Mouse (Mus musculus): ENCODE measurements around the gene Emx1. TPM values are rescaled to one million over a fixed set of nuclear protein-coding genes. Genes with fewer than 3 reads are reported as not detected.
"Not testable (repeated sequence)": the region's sequence is repeated elsewhere in the genome, so short reads cannot be mapped to it uniquely, and the experiment has no call there.

The Emx1 gene
- polyA plus RNA-seq (2014; fragmentation: Nextera tagmentation; extraction: Ambion mirVana): 0.34 and 1.4 TPM in 2 replicates

- peak; percentile 69 for ATAC-seq (ENCODE audit: insufficient number of reproducible peaks, low FRiP score, low TSS enrichment, low read depth)
- H3K9ac ChIP-seq (ENCODE audit: low read length): no peak within 1 kb of the TSS
- under 1% methylated on average over 69 of the region's 81 CpGs for WGBS
These were observed at the start of gene Emx1 for GRCm38 (mm10) chr6:85187340-85188211. Gene Emx1 (plus strand): TSS chr6:85187438.

GRCm38 (mm10) chr6:85139534-85139933 is 47.7 kb upstream of the Emx1 start:
- Histone ChIP-seq H3K4me3 (ENCODE audit: low read depth, low read length) (no peak overlapping the region), H3K27ac (replicated peaks; ENCODE audit: low read depth, low read length) (no peak overlapping the region), H3K4me1 (ENCODE audit: control insufficient read depth, insufficient read depth, low read length) (no peaks in the 10 kb centered on the region), H3K27me3 (ENCODE audit: control insufficient read depth, insufficient read depth, low read length) (no peaks in the 10 kb centered on the region), H3K36me3 (ENCODE audit: control insufficient read depth, insufficient read depth, low read length) (peaks cover 1% of the 10 kb centered on the region; the same call in 1 of the 2 replicates), H3K9ac (ENCODE audit: low read length) (no peak overlapping the region), H3K9me3 (ENCODE audit: control insufficient read depth, low read length) (no peaks in the 10 kb centered on the region), H3K4me2 (ENCODE audit: low read depth, severe bottlenecking) (no peak overlapping the region)
- no peak for ATAC-seq (ENCODE audit: insufficient number of reproducible peaks, low FRiP score, low TSS enrichment, low read depth)
- 95% methylated on average over 2 of the region's 2 CpGs for WGBS
- DNase-seq (ENCODE audit: low spot score): no peak

More at GRCm38 (mm10) chr6:85187340-85188211, at the start of gene Emx1:
- peak; percentile 73 for DNase-seq (ENCODE audit: low spot score)
- Histone ChIP-seq H3K4me3 (ENCODE audit: low read depth, low read length) (peak within 1 kb of the TSS; percentile 32), H3K9me3 (ENCODE audit: control insufficient read depth, low read length) (no peaks in the 10 kb centered on the region), H3K27ac (replicated peaks; ENCODE audit: low read depth, low read length) (no peak within 1 kb of the TSS), H3K27me3 (ENCODE audit: control insufficient read depth, insufficient read depth, low read length) (peaks cover 77% of the 10 kb centered on the region), H3K4me2 (ENCODE audit: low read depth, severe bottlenecking) (peak within 1 kb of the TSS; percentile 53), H3K4me1 (ENCODE audit: control insufficient read depth, insufficient read depth, low read length) (peaks cover 14% of the 10 kb centered on the region), H3K36me3 (ENCODE audit: control insufficient read depth, insufficient read depth, low read length) (no peaks in the 10 kb centered on the region)

GRCm38 (mm10) chr6:85141013-85141412 is 46.2 kb upstream of the Emx1 start:
- H3K9me3 ChIP-seq (ENCODE audit: control insufficient read depth, low read length); H3K4me3 ChIP-seq (ENCODE audit: low read depth, low read length); H3K9ac ChIP-seq (ENCODE audit: low read length); H3K4me1 ChIP-seq (ENCODE audit: control insufficient read depth, insufficient read depth, low read length); H3K27ac ChIP-seq (replicated peaks; ENCODE audit: low read depth, low read length); H3K36me3 ChIP-seq (ENCODE audit: control insufficient read depth, insufficient read depth, low read length); H3K4me2 ChIP-seq (ENCODE audit: low read depth, severe bottlenecking); ATAC-seq (ENCODE audit: insufficient number of reproducible peaks, low FRiP score, low TSS enrichment, low read depth); H3K27me3 ChIP-seq (ENCODE audit: control insufficient read depth, insufficient read depth, low read length): not testable (repeated sequence)
- WGBS: 10% methylated on average over 6 of the region's 7 CpGs
- peak; percentile 61 for DNase-seq (ENCODE audit: low spot score)

GRCm38 (mm10) chr6:85144466-85144865 is 42.8 kb upstream of the Emx1 start:
- Histone ChIP-seq H3K27me3 (ENCODE audit: control insufficient read depth, insufficient read depth, low read length) (no peaks in the 10 kb centered on the region), H3K4me3 (ENCODE audit: low read depth, low read length) (no peak overlapping the region), H3K4me2 (ENCODE audit: low read depth, severe bottlenecking) (no peak overlapping the region), H3K27ac (replicated peaks; ENCODE audit: low read depth, low read length) (no peak overlapping the region), H3K9ac (ENCODE audit: low read length) (no peak overlapping the region), H3K4me1 (ENCODE audit: control insufficient read depth, insufficient read depth, low read length) (no peaks in the 10 kb centered on the region), H3K9me3 (ENCODE audit: control insufficient read depth, low read length) (no peaks in the 10 kb centered on the region), H3K36me3 (ENCODE audit: control insufficient read depth, insufficient read depth, low read length) (no peaks in the 10 kb centered on the region)
- ATAC-seq (ENCODE audit: insufficient number of reproducible peaks, low FRiP score, low TSS enrichment, low read depth) (no peak), DNase-seq (ENCODE audit: low spot score) (no peak)
- 70% methylated on average over 3 of the region's 3 CpGs for WGBS

GRCm38 (mm10) chr6:85147636-85148035 is 39.6 kb upstream of the Emx1 start:
- DNase-seq (ENCODE audit: low spot score) (no peak), ATAC-seq (ENCODE audit: insufficient number of reproducible peaks, low FRiP score, low TSS enrichment, low read depth) (no peak)
- H3K4me2 ChIP-seq (ENCODE audit: low read depth, severe bottlenecking): no peak overlapping the region
- WGBS: 52% methylated on average over 3 of the region's 3 CpGs
- H3K27ac ChIP-seq (replicated peaks; ENCODE audit: low read depth, low read length): no peak overlapping the region
- no peak overlapping the region for H3K4me3 ChIP-seq (ENCODE audit: low read depth, low read length)
- H3K9me3 ChIP-seq (ENCODE audit: control insufficient read depth, low read length): no peaks in the 10 kb centered on the region
- H3K9ac ChIP-seq (ENCODE audit: low read length): no peak overlapping the region
- no peaks in the 10 kb centered on the region for H3K36me3 ChIP-seq (ENCODE audit: control insufficient read depth, insufficient read depth, low read length)
- H3K27me3 ChIP-seq (ENCODE audit: control insufficient read depth, insufficient read depth, low read length): no peaks in the 10 kb centered on the region
- H3K4me1 ChIP-seq (ENCODE audit: control insufficient read depth, insufficient read depth, low read length): no peaks in the 10 kb centered on the region

- Histone ChIP-seq H3K4me1 (ENCODE audit: control insufficient read depth, insufficient read depth, low read length) (peaks cover 3% of the 10 kb centered on the region; the same call in 1 of the 2 replicates), H3K9ac (ENCODE audit: low read length) (no peak overlapping the region), H3K27me3 (ENCODE audit: control insufficient read depth, insufficient read depth, low read length) (no peaks in the 10 kb centered on the region), H3K4me3 (ENCODE audit: low read depth, low read length) (no peak overlapping the region), H3K36me3 (ENCODE audit: control insufficient read depth, insufficient read depth, low read length) (no peaks in the 10 kb centered on the region), H3K4me2 (ENCODE audit: low read depth, severe bottlenecking) (no peak overlapping the region), H3K27ac (replicated peaks; ENCODE audit: low read depth, low read length) (no peak overlapping the region), H3K9me3 (ENCODE audit: control insufficient read depth, low read length) (no peaks in the 10 kb centered on the region)
- no peak for DNase-seq (ENCODE audit: low spot score)
- 85% methylated on average over 3 of the region's 3 CpGs for WGBS
- no peak for ATAC-seq (ENCODE audit: insufficient number of reproducible peaks, low FRiP score, low TSS enrichment, low read depth)
These were observed 36.9 kb upstream of the Emx1 start for GRCm38 (mm10) chr6:85150386-85150785.

GRCm38 (mm10) chr6:85153970-85154540 is 33.2 kb upstream of the Emx1 start:
- WGBS: 11% methylated on average over 8 of the region's 9 CpGs
- Histone ChIP-seq H3K9ac (ENCODE audit: low read length) (no peak overlapping the region), H3K4me1 (ENCODE audit: control insufficient read depth, insufficient read depth, low read length) (peaks cover 3% of the 10 kb centered on the region; the same call in 1 of the 2 replicates), H3K27ac (replicated peaks; ENCODE audit: low read depth, low read length) (no peak overlapping the region), H3K9me3 (ENCODE audit: control insufficient read depth, low read length) (no peaks in the 10 kb centered on the region), H3K4me3 (ENCODE audit: low read depth, low read length) (no peak overlapping the region), H3K27me3 (ENCODE audit: control insufficient read depth, insufficient read depth, low read length) (no peaks in the 10 kb centered on the region), H3K36me3 (ENCODE audit: control insufficient read depth, insufficient read depth, low read length) (no peaks in the 10 kb centered on the region), H3K4me2 (ENCODE audit: low read depth, severe bottlenecking) (no peak overlapping the region)
- ATAC-seq (ENCODE audit: insufficient number of reproducible peaks, low FRiP score, low TSS enrichment, low read depth) (peak; percentile 69; the same call in 1 of the 2 replicates), DNase-seq (ENCODE audit: low spot score) (peak; percentile 83)

GRCm38 (mm10) chr6:85154861-85155528 is 32.2 kb upstream of the Emx1 start:
- H3K9me3 ChIP-seq (ENCODE audit: control insufficient read depth, low read length): no peaks in the 10 kb centered on the region
- peak overlapping the region; percentile 67 for H3K9ac ChIP-seq (ENCODE audit: low read length)
- no peak overlapping the region for H3K27ac ChIP-seq (replicated peaks; ENCODE audit: low read depth, low read length)
- DNase-seq (ENCODE audit: low spot score): peak; percentile 81
- H3K4me3 ChIP-seq (ENCODE audit: low read depth, low read length): peak overlapping the region; percentile 35
- ATAC-seq (ENCODE audit: insufficient number of reproducible peaks, low FRiP score, low TSS enrichment, low read depth): peak; percentile 52; the same call in 1 of the 2 replicates
- H3K27me3 ChIP-seq (ENCODE audit: control insufficient read depth, insufficient read depth, low read length): no peaks in the 10 kb centered on the region
- no peaks in the 10 kb centered on the region for H3K36me3 ChIP-seq (ENCODE audit: control insufficient read depth, insufficient read depth, low read length)
- under 1% methylated on average over 34 of the region's 34 CpGs for WGBS
- H3K4me1 ChIP-seq (ENCODE audit: control insufficient read depth, insufficient read depth, low read length): peaks cover 3% of the 10 kb centered on the region; the same call in 1 of the 2 replicates
- peak overlapping the region; percentile 51 for H3K4me2 ChIP-seq (ENCODE audit: low read depth, severe bottlenecking)

Data from limb, embryonic 11.5 days (tissue).